Mouse (Mus musculus): ENCODE measurements around the gene Tas2r119.
"Not testable (repeated sequence)": the region's sequence is repeated elsewhere in the genome, so short reads cannot be mapped to it uniquely, and the experiment has no call there.

The Tas2r119 gene

DNA sequence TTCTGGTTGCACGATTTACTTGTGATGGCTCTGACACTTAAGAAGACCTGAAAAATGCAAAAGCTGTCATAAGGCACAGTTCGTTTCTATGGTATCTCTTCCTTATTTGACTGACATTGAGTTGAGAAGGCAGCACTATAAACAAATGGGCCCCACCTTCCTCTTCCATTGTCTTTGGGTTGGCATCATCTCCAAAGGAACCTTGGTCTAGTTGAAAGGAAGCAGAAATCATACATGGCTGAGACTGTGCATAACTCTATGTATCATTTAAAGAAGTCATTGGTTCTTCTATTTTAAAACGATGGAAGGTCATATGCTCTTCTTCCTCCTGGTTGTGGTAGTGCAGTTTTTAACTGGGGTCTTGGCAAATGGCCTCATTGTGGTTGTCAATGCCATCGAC, at the start of gene Tas2r119:
TSS of gene Tas2r119 (plus strand) at position 301 of the 400 bp plus-strand sequence.
- in situ Hi-C loops (cut with MseI, MboI): no loop called here

DNA sequence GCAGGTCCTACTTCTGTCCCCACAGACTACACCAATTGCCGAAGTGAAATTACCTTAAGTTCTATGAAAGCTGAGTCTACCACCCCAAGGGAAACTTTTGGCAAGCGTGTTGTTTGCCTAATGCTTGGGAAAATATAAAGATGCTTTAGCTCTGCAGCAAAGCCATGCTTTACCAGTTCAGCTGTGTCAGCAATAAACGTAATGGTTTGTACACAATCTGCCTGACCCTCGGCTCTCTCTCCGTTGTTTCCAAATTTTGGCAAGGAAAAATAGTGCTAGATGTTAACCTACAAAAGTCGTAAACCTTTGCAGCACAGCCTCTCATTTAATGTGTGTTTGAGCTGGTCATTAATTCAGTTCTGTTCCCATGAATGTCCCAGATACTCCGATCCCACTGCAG, 44.8 kb upstream of the Tas2r119 start:
- in situ Hi-C loops (cut with MseI, MboI): no loop called here

DNA sequence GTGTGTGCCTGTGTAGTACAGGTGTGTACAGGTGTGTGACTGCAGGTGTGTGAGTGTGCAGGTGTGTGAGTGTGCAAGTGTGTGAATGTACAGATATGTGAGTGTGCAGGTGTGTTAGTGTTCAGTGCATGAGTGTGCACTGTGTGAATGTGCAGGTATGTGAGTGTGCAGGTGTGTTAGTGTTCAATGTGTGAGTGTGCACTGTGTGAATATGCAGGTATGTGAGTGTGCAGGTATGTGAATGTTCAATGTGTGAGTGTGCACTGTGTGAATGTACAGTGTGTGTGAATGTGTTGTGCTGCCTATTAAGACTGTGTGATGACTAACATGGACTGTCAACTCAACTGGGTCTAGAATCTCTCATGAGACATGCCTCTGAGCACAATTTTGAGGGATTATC, 35.4 kb upstream of the Tas2r119 start:
- in situ Hi-C loops (cut with MseI, MboI): no loop called here

DNA sequence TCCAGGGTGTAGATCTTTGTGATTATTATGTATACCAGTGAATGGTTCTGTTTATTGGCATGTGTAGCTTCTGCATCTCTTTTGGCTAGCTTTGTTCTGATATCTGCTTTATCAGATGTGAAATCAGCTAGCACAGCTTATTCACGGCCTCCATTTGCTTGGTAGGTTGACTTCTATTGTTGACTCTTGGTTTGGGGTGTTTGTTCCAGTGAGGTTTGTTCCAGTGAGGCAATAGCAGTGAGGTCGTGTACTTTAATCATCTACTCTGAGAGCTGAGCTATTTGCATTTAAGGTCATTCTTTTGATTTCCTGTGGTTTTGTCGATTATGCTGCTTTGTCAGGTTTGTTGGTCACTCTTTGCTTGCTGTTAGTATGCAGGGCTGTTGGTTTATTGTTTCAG, 32.8 kb upstream of the Tas2r119 start:
- in situ Hi-C loops (cut with MseI, MboI): no loop called here

- in situ Hi-C loops (cut with MseI, MboI): no loop called here
These were observed 23.7 kb upstream of the Tas2r119 start for GRCm38 (mm10) chr15:32153404-32153803.

GRCm38 (mm10) chr15:32153857-32154449, 23.1 kb upstream of the Tas2r119 start:
- in situ Hi-C loops (cut with MseI, MboI): no loop called here

DNA sequence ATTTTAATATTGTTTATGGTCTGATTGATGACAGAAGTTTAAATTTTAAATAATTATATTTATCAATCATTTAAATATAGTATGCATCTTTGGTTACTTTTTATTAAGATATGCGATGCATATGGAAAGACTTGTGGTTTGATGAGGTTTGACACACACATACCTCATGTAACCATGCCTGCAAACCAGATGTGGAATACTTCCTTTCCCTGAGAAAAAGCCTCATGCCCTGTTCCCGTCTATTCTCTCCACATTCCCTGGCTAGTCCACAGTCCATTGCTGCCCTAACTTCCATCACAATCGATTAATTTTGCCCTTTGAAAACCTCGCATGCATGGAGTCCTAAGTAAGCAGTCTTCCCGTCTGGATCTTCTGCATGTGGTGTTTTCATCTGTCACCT, 21.0 kb upstream of the Tas2r119 start:
- in situ Hi-C loops (cut with MseI, MboI): no loop called here

GRCm38 (mm10) chr15:32160281-32160680, 16.8 kb upstream of the Tas2r119 start:
- in situ Hi-C loops (cut with MseI, MboI): no loop called here

- in situ Hi-C loops (cut with MseI, MboI): no loop called here
These were observed 5.3 kb upstream of the Tas2r119 start for GRCm38 (mm10) chr15:32171764-32172163.

DNA sequence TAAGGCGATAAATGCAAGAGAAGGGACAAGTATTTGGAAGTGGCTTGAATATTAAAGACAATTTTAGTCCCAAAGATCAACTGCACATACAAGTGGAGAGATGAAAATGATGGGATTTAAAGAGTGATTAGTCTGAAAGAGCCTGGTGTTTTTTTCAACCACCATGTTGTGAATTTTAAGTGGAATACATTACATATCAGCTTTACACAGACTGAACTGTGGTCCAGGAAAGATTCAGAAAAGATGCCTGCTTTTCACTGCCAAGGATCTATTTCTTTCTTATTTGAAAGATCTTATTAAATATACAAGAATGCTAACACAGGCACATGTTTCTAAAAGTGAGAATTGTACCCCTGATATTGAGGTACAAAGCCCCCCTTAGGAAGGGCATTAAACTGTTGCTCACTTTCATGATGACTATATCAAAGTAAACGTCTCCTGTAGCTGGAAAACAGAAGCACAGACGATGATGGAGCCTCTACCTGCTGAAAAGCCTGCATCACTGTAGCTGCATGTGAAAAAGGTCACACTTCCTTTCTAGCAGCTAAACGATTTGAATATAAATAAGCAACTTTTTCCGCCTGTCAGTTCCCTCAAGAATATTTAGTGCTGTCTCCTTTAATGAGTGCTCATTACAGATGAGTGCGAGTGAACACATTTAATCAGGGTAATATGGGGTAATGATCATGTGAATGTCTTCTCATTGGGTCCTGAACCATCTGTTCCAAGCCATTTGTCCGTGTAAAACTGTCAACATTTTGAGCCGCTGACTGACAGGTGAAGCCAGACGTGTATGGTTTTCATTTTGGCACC, 4.7 kb upstream of the Tas2r119 start:
- in situ Hi-C loops (cut with MseI, MboI): no loop called here

- in situ Hi-C loops (cut with MseI, MboI): no loop called here
These were observed 4.1 kb upstream of the Tas2r119 start for GRCm38 (mm10) chr15:32172988-32173329.

DNA sequence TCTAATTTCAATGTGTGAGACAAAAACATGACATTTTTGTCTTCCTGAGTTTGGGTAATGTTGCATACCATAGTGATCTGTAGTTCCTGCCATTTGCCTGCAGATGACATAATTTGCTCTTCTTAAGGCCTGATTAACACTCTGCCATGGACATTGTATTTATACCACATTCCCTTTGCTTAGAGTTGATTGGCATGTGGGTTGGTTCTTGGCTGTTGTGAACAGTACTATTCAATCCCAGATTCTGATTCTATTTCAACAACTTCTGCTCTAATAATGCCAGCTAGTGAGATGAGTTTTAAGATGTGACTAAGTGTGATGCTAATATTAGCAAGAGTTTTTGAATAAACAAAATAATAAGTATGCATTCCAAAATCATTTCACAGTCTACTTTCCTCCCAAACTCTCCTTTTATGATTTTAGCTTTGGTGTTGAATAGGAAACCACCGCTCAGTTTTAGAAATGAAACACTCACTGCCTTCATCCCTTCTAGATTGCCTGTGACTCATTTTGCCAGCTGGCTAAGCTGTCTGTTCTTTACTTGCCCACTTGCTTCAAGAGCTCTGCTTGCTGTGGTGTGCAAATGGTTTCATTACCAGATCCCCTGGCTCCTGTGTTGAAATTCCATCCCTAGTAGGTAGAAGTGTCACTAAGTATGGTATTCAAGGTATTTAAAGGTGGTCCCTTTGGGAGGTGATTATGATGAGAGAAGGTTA, 3.1 kb downstream of the Tas2r119 start:
- in situ Hi-C loops (cut with MseI, MboI): no loop called here

DNA sequence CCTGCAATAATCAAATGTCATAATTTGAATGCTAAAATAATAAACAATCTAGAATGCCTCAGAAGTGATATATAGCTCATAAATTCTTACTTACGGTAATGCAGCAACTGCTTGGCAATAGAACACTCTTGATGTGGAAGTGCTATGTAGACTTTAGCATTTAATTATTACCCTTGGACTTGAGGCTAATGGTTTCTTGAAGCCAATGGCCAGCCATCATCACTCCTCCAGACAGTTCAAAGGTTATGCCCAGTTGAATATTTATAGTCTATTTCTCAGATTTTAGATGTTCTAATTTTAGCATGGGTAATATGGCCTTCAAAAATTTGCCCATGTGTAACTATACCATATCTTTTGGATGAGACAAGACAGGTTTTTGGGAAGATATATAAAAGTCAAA, 4.9 kb downstream of the Tas2r119 start:
- in situ Hi-C loops (cut with MseI, MboI): no loop called here

- in situ Hi-C loops (cut with MseI, MboI): no loop called here
These were observed 7.9 kb downstream of the Tas2r119 start for GRCm38 (mm10) chr15:32184964-32185363.

- in situ Hi-C loops (cut with MseI, MboI): no loop called here
These were observed 12.8 kb downstream of the Tas2r119 start for GRCm38 (mm10) chr15:32189879-32190278.

- in situ Hi-C loops (cut with MseI, MboI): no loop called here
These were observed 13.3 kb downstream of the Tas2r119 start for GRCm38 (mm10) chr15:32190436-32190835.

DNA sequence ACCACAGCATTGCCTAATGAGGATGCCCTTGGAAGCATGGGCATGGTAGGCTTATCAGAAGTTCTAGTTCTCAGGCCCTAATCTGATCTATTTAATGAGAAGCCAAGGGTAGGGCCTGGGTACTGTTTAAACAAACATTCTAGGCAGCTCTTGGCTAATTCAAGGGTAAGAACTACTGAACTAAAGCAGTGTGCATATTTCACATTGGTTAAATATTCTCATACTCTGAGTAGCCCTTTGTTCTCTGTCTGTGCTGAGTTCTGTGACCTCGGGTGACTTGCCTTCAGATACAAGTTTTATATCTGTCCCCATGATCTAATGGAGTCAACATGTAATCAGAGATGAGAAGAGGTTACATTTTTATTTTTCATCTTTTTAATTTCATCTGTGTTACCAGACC, 15.9 kb downstream of the Tas2r119 start:
- in situ Hi-C loops (cut with MseI, MboI): no loop called here

DNA sequence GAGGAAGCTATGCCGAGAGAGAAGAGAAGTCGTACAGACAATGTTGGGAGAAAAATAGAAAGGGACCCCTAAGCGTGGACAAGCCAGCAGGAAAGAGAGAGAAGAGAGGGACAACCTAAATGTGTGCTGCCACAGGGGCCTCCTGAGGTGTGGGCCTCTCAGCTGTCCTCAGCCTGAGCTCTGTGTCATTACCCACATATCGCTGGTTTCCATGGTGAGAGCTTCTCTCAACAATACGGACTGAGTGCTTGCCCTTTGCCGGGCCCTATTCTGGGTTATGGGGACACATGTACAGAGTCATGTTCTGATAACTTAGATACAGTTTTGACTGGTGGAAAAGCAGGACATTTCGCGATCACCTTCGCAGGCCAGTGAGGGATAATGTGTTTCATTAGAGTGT, 21.0 kb downstream of the Tas2r119 start:
- in situ Hi-C loops (cut with MseI, MboI): no loop called here

GRCm38 (mm10) chr15:32198561-32198960, 21.5 kb downstream of the Tas2r119 start:
- in situ Hi-C loops (cut with MseI, MboI): no loop called here

- in situ Hi-C loops (cut with MseI, MboI): no loop called here
These were observed 26.2 kb downstream of the Tas2r119 start for GRCm38 (mm10) chr15:32203242-32203641.

GRCm38 (mm10) chr15:32204908-32205307, 27.8 kb downstream of the Tas2r119 start:
- in situ Hi-C loops (cut with MseI, MboI): no loop called here

DNA sequence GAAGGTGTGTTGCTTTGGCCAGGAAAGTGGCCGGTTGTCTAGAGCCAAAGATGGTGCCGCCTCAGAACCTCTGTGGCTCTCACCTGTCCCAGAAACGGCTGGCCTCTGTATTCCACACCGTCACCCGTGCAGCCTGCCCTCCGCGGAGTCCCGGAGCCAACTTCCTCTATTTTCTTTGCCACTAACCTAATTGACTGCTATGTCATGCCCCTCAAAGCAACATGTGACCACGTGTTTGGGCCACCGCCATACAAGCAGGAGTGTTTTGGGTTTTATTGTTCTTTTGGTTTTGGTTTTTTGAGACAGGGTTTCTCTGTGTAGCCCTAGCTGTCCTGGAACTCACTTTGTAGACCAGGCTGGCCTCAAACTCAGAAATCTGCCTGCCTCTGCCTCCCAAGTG, 37.6 kb downstream of the Tas2r119 start:
- in situ Hi-C loops (cut with MseI, MboI): not testable (repeated sequence)

- in situ Hi-C loops (cut with MseI, MboI): no loop called here
These were observed 45.9 kb downstream of the Tas2r119 start for GRCm38 (mm10) chr15:32223028-32223427.
